Mouse (Mus musculus) forebrain, embryonic 13.5 days (tissue): ENCODE measurements around the gene Gm5798. TPM values are rescaled to one million over a fixed set of nuclear protein-coding genes. Genes with fewer than 3 reads are reported as not detected.
"Not testable (repeated sequence)": the region's sequence is repeated elsewhere in the genome, so short reads cannot be mapped to it uniquely, and the experiment has no call there.

Experiments used
- ATAC-seq: fragments of 200-750 bp; cut with Nextera tagmentation; 2 replicates; pipeline ENCODE4 v1.8.0; 2017
- H3K27ac ChIP-seq: fragments of 300-500 bp; sonication (generic); 2 replicates; pipeline ENCODE4 v1.5.1; 2015; ENCODE audit warnings: inconsistent platforms, mild to moderate bottlenecking, moderate library complexity
- H3K27me3 ChIP-seq: fragments of 300-500 bp; sonication (generic); 2 replicates; pipeline ENCODE4 v1.6.1; 2015; ENCODE audit warnings: mild to moderate bottlenecking, inconsistent platforms
- H3K36me3 ChIP-seq: fragments of 300-500 bp; sonication (generic); 2 replicates; pipeline ENCODE4 v1.6.1; 2015; ENCODE audit warnings: mild to moderate bottlenecking, inconsistent platforms; ENCODE audit not compliant: poor library complexity, severe bottlenecking
- H3K4me1 ChIP-seq: fragments of 300-500 bp; sonication (generic); 2 replicates; pipeline ENCODE4 v1.6.1; 2015; ENCODE audit warnings: inconsistent platforms
- H3K4me2 ChIP-seq: fragments of 300-500 bp; sonication (generic); 2 replicates; pipeline ENCODE4 v1.6.1; 2015; ENCODE audit warnings: inconsistent platforms, mild to moderate bottlenecking, moderate library complexity
- H3K4me3 ChIP-seq: fragments of 300-500 bp; sonication (generic); 2 replicates; pipeline ENCODE4 v1.5.1; 2015; ENCODE audit warnings: mild to moderate bottlenecking, inconsistent platforms
- H3K9ac ChIP-seq: fragments of 300-500 bp; sonication (generic); 2 replicates; pipeline ENCODE4 v1.6.1; 2015; ENCODE audit warnings: mild to moderate bottlenecking, inconsistent platforms
- H3K9me3 ChIP-seq: fragments of 300-500 bp; sonication (generic); replicated peaks from 2 replicates; pipeline ENCODE4 v1.6.1; 2016; ENCODE audit warnings: inconsistent platforms
- WGBS: fragments of 180-500 bp; shearing (Covaris S2); methylation state at CpG from one replicate; pipeline ENCODE4 v1.1.7; 2015; 5-methylcytosine and 5-hydroxymethylcytosine counted together
- polyA plus RNA-seq: library from polyadenylated mRNA; unstranded; fragments of >200 nt; fragmentation: Nextera tagmentation; extraction: Ambion mirVana; gene quantifications from 2 replicates; pipeline ENCODE4 v1.2.1, GENCODE M21; 2015

Gm5798 gene
- not detected in 2 replicates for polyA plus RNA-seq

DNA sequence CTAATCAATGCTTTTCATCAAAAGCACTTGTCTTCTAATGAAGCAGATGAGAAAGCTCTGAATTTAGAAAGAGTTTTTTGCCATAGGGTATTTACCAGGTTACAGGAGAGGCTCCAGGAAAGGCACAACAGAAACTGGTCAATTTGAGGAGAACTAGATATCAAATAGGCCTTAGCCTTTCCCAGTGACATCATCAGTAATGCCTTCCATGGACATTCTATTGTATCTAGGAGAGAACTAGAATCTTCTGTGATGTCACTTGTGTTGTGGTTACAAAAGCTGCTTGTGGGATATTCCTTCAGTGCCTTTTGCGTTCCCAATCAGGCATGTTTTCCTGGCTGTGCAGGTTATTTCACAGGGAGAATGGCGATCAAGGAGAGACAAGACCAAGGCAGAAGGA lies at the start of gene Gm5798:
Gene Gm5798, plus strand, starts transcription at position 301 of the 400 bp plus-strand sequence.
- not testable (repeated sequence) for H3K9me3 ChIP-seq, H3K9ac ChIP-seq, H3K27ac ChIP-seq, H3K4me1 ChIP-seq, H3K4me2 ChIP-seq, H3K36me3 ChIP-seq, H3K27me3 ChIP-seq, ATAC-seq, H3K4me3 ChIP-seq
- 74% methylated on average over 2 of the region's 2 CpGs for WGBS

DNA sequence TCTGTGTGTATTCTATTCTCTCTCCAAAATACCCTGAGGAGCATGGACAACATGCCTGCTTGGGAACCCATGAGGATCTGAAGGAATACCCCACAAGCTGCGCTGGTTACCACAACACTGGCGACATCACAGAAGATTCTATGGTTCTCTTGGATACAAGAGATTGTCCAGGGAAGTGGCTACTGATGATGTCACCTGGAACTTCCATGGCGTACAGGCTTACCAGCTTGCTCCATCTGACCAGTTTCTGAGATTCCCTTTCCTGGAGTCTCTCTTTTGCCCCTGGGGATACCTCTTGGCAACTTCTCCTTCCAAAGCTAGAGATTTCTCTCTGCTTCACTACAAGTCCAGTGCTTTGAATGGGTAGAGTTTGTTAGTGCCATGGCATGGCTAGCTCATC lies 37.9 kb downstream of the Gm5798 start, which contains the start of gene Gm7945:
Gene Gm7945, minus strand, starts transcription at position 101 of the 400 bp plus-strand sequence.
- ATAC-seq, H3K4me2 ChIP-seq, H3K9ac ChIP-seq, H3K4me3 ChIP-seq, H3K36me3 ChIP-seq, H3K27me3 ChIP-seq, H3K9me3 ChIP-seq, H3K4me1 ChIP-seq, H3K27ac ChIP-seq: not testable (repeated sequence)
- no CpG with 5 or more reads among the region's 3 CpGs for WGBS

Other genes starting within 250 kb of the Gm5798 start
- not detected in 2 replicates for gene Mat1a, start 243.6 kb upstream of the Gm5798 start, polyA plus RNA-seq
- not detected in 2 replicates for gene Sftpa1, start 216.8 kb upstream of the Gm5798 start, polyA plus RNA-seq
- gene Mbl1, start 197.2 kb upstream of the Gm5798 start, polyA plus RNA-seq = not detected in 2 replicates
- not detected in 2 replicates for gene Sftpd, start 163.5 kb upstream of the Gm5798 start, polyA plus RNA-seq
- gene Gm2832, start 69.8 kb upstream of the Gm5798 start, polyA plus RNA-seq = not detected in 2 replicates
- gene Gm7945, start 37.8 kb downstream of the Gm5798 start, polyA plus RNA-seq = not detected in 2 replicates
- gene Gm6482, start 59.7 kb downstream of the Gm5798 start, polyA plus RNA-seq = not detected in 2 replicates
- not detected in 2 replicates for gene Gm7954, start 104.9 kb downstream of the Gm5798 start, polyA plus RNA-seq
- gene Gm3486, start 140.9 kb downstream of the Gm5798 start, polyA plus RNA-seq = not detected in 2 replicates
- not detected in 2 replicates for gene Gm7970, start 207.0 kb downstream of the Gm5798 start, polyA plus RNA-seq
- not detected in 2 replicates for gene 1700049E17Rik2, start 224.6 kb downstream of the Gm5798 start, polyA plus RNA-seq